Mouse (Mus musculus): ENCODE measurements at regions not wholly inside any gene's neighbourhood (a gene's known extent, or its start where the extent isn't known, plus 50 kb on each side); places are given as distances from the start of the nearest gene placed in this dataset.

- Histone ChIP-seq H3K27ac (ENCODE audit: control insufficient read depth, insufficient read depth, low read length) (no peak overlapping the region), H3K27me3 (ENCODE audit: control insufficient read depth, insufficient read depth, low read length) (no peaks in the 10 kb centered on the region), H3K4me1 (replicated peaks; ENCODE audit: control insufficient read depth, insufficient read depth, low read length) (peaks cover 28% of the 10 kb centered on the region), H3K4me3 (ENCODE audit: control insufficient read depth, insufficient read depth, low read length) (no peak overlapping the region), H3K36me3 (ENCODE audit: control insufficient read depth, insufficient read depth, low read length) (no peaks in the 10 kb centered on the region)
- 6% methylated on average over 7 of the region's 7 CpGs for WGBS
- no peak for TF ChIP-seq CTCF (IDR thresholded peaks at IDR 0.05; ENCODE audit: borderline replicate concordance, control insufficient read depth, extremely low read depth, insufficient read depth, low read length, poor library complexity)
- no peak for TF ChIP-seq POLR2A (IDR thresholded peaks at IDR 0.05; ENCODE audit: control insufficient read depth, extremely low read depth, insufficient read depth, low read length, poor library complexity)
- peak; percentile 35 for DNase-seq
Observed at GRCm38 (mm10) chr2:166261799-166262198, 106.3 kb upstream of the Sulf2 start.

GRCm38 (mm10) chr2:166261065-166261464 is 105.6 kb upstream of the Sulf2 start:
- Histone ChIP-seq H3K27ac (ENCODE audit: control insufficient read depth, insufficient read depth, low read length) (no peak overlapping the region), H3K36me3 (ENCODE audit: control insufficient read depth, insufficient read depth, low read length) (no peaks in the 10 kb centered on the region), H3K4me3 (ENCODE audit: control insufficient read depth, insufficient read depth, low read length) (no peak overlapping the region), H3K27me3 (ENCODE audit: control insufficient read depth, insufficient read depth, low read length) (no peaks in the 10 kb centered on the region), H3K4me1 (replicated peaks; ENCODE audit: control insufficient read depth, insufficient read depth, low read length) (peaks cover 28% of the 10 kb centered on the region)
- TF ChIP-seq CTCF (IDR thresholded peaks at IDR 0.05; ENCODE audit: borderline replicate concordance, control insufficient read depth, extremely low read depth, insufficient read depth, low read length, poor library complexity), result no peak
- no peak for TF ChIP-seq POLR2A (IDR thresholded peaks at IDR 0.05; ENCODE audit: control insufficient read depth, extremely low read depth, insufficient read depth, low read length, poor library complexity)
- 82% methylated on average over 7 of the region's 7 CpGs for WGBS
- no peak for DNase-seq

- no peak for TF ChIP-seq POLR2A (IDR thresholded peaks at IDR 0.05; ENCODE audit: control insufficient read depth, extremely low read depth, insufficient read depth, low read length, poor library complexity)
- no peak for TF ChIP-seq CTCF (IDR thresholded peaks at IDR 0.05; ENCODE audit: borderline replicate concordance, control insufficient read depth, extremely low read depth, insufficient read depth, low read length, poor library complexity)
- H3K27ac ChIP-seq (ENCODE audit: control insufficient read depth, insufficient read depth, low read length), result no peak overlapping the region
- no peak overlapping the region for H3K4me3 ChIP-seq (ENCODE audit: control insufficient read depth, insufficient read depth, low read length)
- DNase-seq, result no peak
- peaks cover 16% of the 10 kb centered on the region for H3K4me1 ChIP-seq (replicated peaks; ENCODE audit: control insufficient read depth, insufficient read depth, low read length)
- no peaks in the 10 kb centered on the region for H3K27me3 ChIP-seq (ENCODE audit: control insufficient read depth, insufficient read depth, low read length)
- 75% methylated on average over 7 of the region's 7 CpGs for WGBS
- no peaks in the 10 kb centered on the region for H3K36me3 ChIP-seq (ENCODE audit: control insufficient read depth, insufficient read depth, low read length)
Observed at GRCm38 (mm10) chr2:166258771-166259180, 103.3 kb upstream of the Sulf2 start.

GRCm38 (mm10) chr2:166257666-166258065 is 102.2 kb upstream of the Sulf2 start:
- no peak overlapping the region for H3K4me3 ChIP-seq (ENCODE audit: control insufficient read depth, insufficient read depth, low read length)
- no peak for DNase-seq
- H3K4me1 ChIP-seq (replicated peaks; ENCODE audit: control insufficient read depth, insufficient read depth, low read length), result peaks cover 16% of the 10 kb centered on the region
- TF ChIP-seq CTCF (IDR thresholded peaks at IDR 0.05; ENCODE audit: borderline replicate concordance, control insufficient read depth, extremely low read depth, insufficient read depth, low read length, poor library complexity) (no peak), POLR2A (IDR thresholded peaks at IDR 0.05; ENCODE audit: control insufficient read depth, extremely low read depth, insufficient read depth, low read length, poor library complexity) (no peak)
- WGBS, result 80% methylated on average over 4 of the region's 4 CpGs
- no peak overlapping the region for H3K27ac ChIP-seq (ENCODE audit: control insufficient read depth, insufficient read depth, low read length)
- no peaks in the 10 kb centered on the region for H3K27me3 ChIP-seq (ENCODE audit: control insufficient read depth, insufficient read depth, low read length)
- no peaks in the 10 kb centered on the region for H3K36me3 ChIP-seq (ENCODE audit: control insufficient read depth, insufficient read depth, low read length)

GRCm38 (mm10) chr2:166256193-166256592 is 100.7 kb upstream of the Sulf2 start:
- no peak overlapping the region for H3K4me3 ChIP-seq (ENCODE audit: control insufficient read depth, insufficient read depth, low read length)
- H3K36me3 ChIP-seq (ENCODE audit: control insufficient read depth, insufficient read depth, low read length), result no peaks in the 10 kb centered on the region
- DNase-seq, result no peak
- H3K27me3 ChIP-seq (ENCODE audit: control insufficient read depth, insufficient read depth, low read length), result no peaks in the 10 kb centered on the region
- H3K4me1 ChIP-seq (replicated peaks; ENCODE audit: control insufficient read depth, insufficient read depth, low read length), result 0 out of 2 replicates have a peak, but pooled peaks cover 5% of the 10 kb centered on the region
- no peak for TF ChIP-seq POLR2A (IDR thresholded peaks at IDR 0.05; ENCODE audit: control insufficient read depth, extremely low read depth, insufficient read depth, low read length, poor library complexity)
- no peak for TF ChIP-seq CTCF (IDR thresholded peaks at IDR 0.05; ENCODE audit: borderline replicate concordance, control insufficient read depth, extremely low read depth, insufficient read depth, low read length, poor library complexity)
- H3K27ac ChIP-seq (ENCODE audit: control insufficient read depth, insufficient read depth, low read length), result no peak overlapping the region
- WGBS, result 96% methylated on average over 10 of the region's 10 CpGs

GRCm38 (mm10) chr2:166254581-166254980 is 99.1 kb upstream of the Sulf2 start:
- H3K4me1 ChIP-seq (replicated peaks; ENCODE audit: control insufficient read depth, insufficient read depth, low read length), result no peaks in the 10 kb centered on the region
- 92% methylated on average over 6 of the region's 6 CpGs for WGBS
- H3K27me3 ChIP-seq (ENCODE audit: control insufficient read depth, insufficient read depth, low read length), result no peaks in the 10 kb centered on the region
- H3K27ac ChIP-seq (ENCODE audit: control insufficient read depth, insufficient read depth, low read length), result no peak overlapping the region
- DNase-seq, result no peak
- TF ChIP-seq POLR2A (IDR thresholded peaks at IDR 0.05; ENCODE audit: control insufficient read depth, extremely low read depth, insufficient read depth, low read length, poor library complexity) (no peak), CTCF (IDR thresholded peaks at IDR 0.05; ENCODE audit: borderline replicate concordance, control insufficient read depth, extremely low read depth, insufficient read depth, low read length, poor library complexity) (no peak)
- no peaks in the 10 kb centered on the region for H3K36me3 ChIP-seq (ENCODE audit: control insufficient read depth, insufficient read depth, low read length)
- H3K4me3 ChIP-seq (ENCODE audit: control insufficient read depth, insufficient read depth, low read length), result no peak overlapping the region

GRCm38 (mm10) chr2:166252107-166252506 is 96.6 kb upstream of the Sulf2 start:
- no peak overlapping the region for H3K27ac ChIP-seq (ENCODE audit: control insufficient read depth, insufficient read depth, low read length)
- no peak overlapping the region for H3K4me3 ChIP-seq (ENCODE audit: control insufficient read depth, insufficient read depth, low read length)
- H3K27me3 ChIP-seq (ENCODE audit: control insufficient read depth, insufficient read depth, low read length), result no peaks in the 10 kb centered on the region
- no peaks in the 10 kb centered on the region; the same call in 1 of the 2 replicates for H3K4me1 ChIP-seq (replicated peaks; ENCODE audit: control insufficient read depth, insufficient read depth, low read length)
- TF ChIP-seq POLR2A (IDR thresholded peaks at IDR 0.05; ENCODE audit: control insufficient read depth, extremely low read depth, insufficient read depth, low read length, poor library complexity) (no peak), CTCF (IDR thresholded peaks at IDR 0.05; ENCODE audit: borderline replicate concordance, control insufficient read depth, extremely low read depth, insufficient read depth, low read length, poor library complexity) (no peak)
- DNase-seq, result no peak
- WGBS, result 97% methylated on average over 3 of the region's 3 CpGs
- H3K36me3 ChIP-seq (ENCODE audit: control insufficient read depth, insufficient read depth, low read length), result no peaks in the 10 kb centered on the region

All from thymus, adult 2 months (tissue).